Mouse (Mus musculus) 3T3-L1 (cell line): ENCODE measurements around the gene Dock4.

Source experiments
- DNase-seq: peaks from one replicate; pipeline ENCODE4 v3.0.0-alpha.2; 2015; ENCODE audit warnings: low read depth, low spot score

The Dock4 gene

GRCm38 (mm10) chr12:40885377-40885776 is 439.6 kb downstream of the Dock4 start:
- DNase-seq, result no peak

GRCm38 (mm10) chr12:40887496-40887895 is 441.7 kb downstream of the Dock4 start:
- DNase-seq, result no peak

DNA sequence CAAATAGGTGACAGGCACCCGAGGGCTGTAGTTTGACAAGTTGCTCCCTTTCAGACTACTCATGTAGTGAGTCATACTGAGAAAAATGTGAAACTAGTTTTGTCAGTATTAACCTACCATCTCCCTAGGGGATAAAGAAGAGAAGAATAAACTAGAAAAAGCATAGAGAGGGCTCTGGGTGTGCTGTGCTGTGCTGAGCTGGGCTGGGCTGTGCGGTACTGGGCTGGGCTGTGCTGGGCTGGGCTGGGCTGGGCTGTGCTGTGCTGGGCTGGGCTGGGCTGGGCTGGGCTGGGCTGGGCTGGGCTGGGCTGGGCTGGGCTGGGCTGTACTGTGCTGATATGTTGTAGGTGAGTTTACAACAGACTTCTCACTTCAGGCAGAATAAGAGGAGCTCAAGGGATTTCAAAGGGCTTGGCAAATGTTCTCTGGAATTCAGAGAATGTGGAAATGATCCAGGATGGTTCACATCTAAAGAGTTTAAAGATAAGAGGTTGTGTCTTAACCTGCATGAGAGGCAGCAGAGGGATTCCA is 442.6 kb downstream of the Dock4 start:
- DNase-seq, result peak; percentile 79

- peak; percentile 55 for DNase-seq
Measured at GRCm38 (mm10) chr12:40888829-40889228, 443.1 kb downstream of the Dock4 start.

GRCm38 (mm10) chr12:40889534-40889933 is 443.8 kb downstream of the Dock4 start:
- no peak for DNase-seq

GRCm38 (mm10) chr12:40891168-40891567 is 445.4 kb downstream of the Dock4 start:
- no peak for DNase-seq

GRCm38 (mm10) chr12:40893741-40894140 is 448.0 kb downstream of the Dock4 start:
- no peak for DNase-seq

GRCm38 (mm10) chr12:40894695-40895094 is 448.9 kb downstream of the Dock4 start:
- DNase-seq, result no peak
